In genomic region chr16:97935815-97936214, GRCm38 (mm10) we compare ENCODE assay signal across 34 mouse cellular contexts.
"Had no signal": no experiment of that assay in that cellular context is flagged by ENCODE, and none has a peak within 500 bp of the region (broad histone marks: within the 10 kb centered on the region; RNA-seq: fewer than 3 reads in every experiment).

No protein-coding gene starts in this region.

- H3K9ac ChIP-seq: heart, embryonic 12.5 days; heart, embryonic 13.5 days; heart, embryonic 15.5 days; hindbrain, embryonic 12.5 days; hindbrain, embryonic 13.5 days; hindbrain, embryonic 14.5 days; hindbrain, embryonic 15.5 days; intestine, embryonic 15.5 days; kidney, embryonic 15.5 days had no signal

- H3K4me3 ChIP-seq: heart, embryonic 12.5 days; heart, embryonic 13.5 days; heart, embryonic 15.5 days; hindbrain, embryonic 10.5 days; hindbrain, embryonic 12.5 days; hindbrain, embryonic 13.5 days; hindbrain, embryonic 15.5 days; intestine, embryonic 15.5 days; kidney, embryonic 15.5 days; layer of hippocampus, adult 2 months; left cerebral cortex, adult 2 months had no signal

- ATAC-seq: hindbrain, embryonic 16.5 days; hindbrain, postnatal 0 days; inflammation-experienced regulatory T-cells, adult 6 months; intestine, embryonic 15.5 days; intestine, embryonic 16.5 days; intestine, postnatal 0 days had no signal

- H3K4me2 ChIP-seq: heart, embryonic 11.5 days; heart, embryonic 12.5 days; heart, embryonic 13.5 days; heart, embryonic 15.5 days; hindbrain, embryonic 12.5 days; hindbrain, embryonic 13.5 days; hindbrain, embryonic 14.5 days; hindbrain, embryonic 15.5 days; intestine, embryonic 15.5 days; kidney, embryonic 15.5 days had no signal

- H3K27ac ChIP-seq: heart, embryonic 13.5 days; heart, embryonic 15.5 days; hindbrain, embryonic 10.5 days; hindbrain, embryonic 12.5 days; hindbrain, embryonic 13.5 days; hindbrain, embryonic 14.5 days; hindbrain, embryonic 15.5 days; hindbrain, postnatal 0 days; intestine, embryonic 15.5 days; kidney, embryonic 15.5 days; kidney, postnatal 0 days; layer of hippocampus, adult 2 months; left cerebral cortex, adult 2 months had no signal

- H3K4me1 ChIP-seq: heart, embryonic 12.5 days; hindbrain, embryonic 10.5 days; hindbrain, embryonic 12.5 days; hindbrain, embryonic 13.5 days; hindbrain, embryonic 15.5 days; intestine, embryonic 15.5 days; kidney, embryonic 15.5 days had no signal

- H3K36me3 ChIP-seq: heart, embryonic 12.5 days; heart, embryonic 15.5 days; hindbrain, embryonic 10.5 days; hindbrain, embryonic 12.5 days; hindbrain, embryonic 15.5 days; intestine, embryonic 15.5 days; kidney, embryonic 15.5 days had no signal

- H3K27me3 ChIP-seq: heart, embryonic 12.5 days; heart, embryonic 13.5 days; heart, embryonic 15.5 days; hindbrain, embryonic 12.5 days; hindbrain, embryonic 13.5 days; hindbrain, embryonic 15.5 days; intestine, embryonic 15.5 days; kidney, embryonic 15.5 days had no signal

- DNase-seq: heart, postnatal 14 days; heart, postnatal 36 days; heart, postnatal 4 days; kidney, adult 11 months; kidney, adult 18-20 months; kidney, adult 2 months; kidney, adult 8-10 months; kidney, adult 9 months; kidney, postnatal 10 days; kidney, postnatal 14 days; kidney, postnatal 25 days; kidney, postnatal 36 days; kidney, postnatal 4 days; layer of hippocampus, adult 9-11 months; layer of hippocampus, postnatal 36 days had no signal

- H3K9me3 ChIP-seq: heart, embryonic 12.5 days; heart, embryonic 13.5 days; heart, embryonic 15.5 days; hindbrain, embryonic 10.5 days; hindbrain, embryonic 12.5 days; hindbrain, embryonic 13.5 days; hindbrain, embryonic 15.5 days; intestine, embryonic 15.5 days; kidney, embryonic 15.5 days had no signal
